Mouse (Mus musculus) heart, embryonic 11.5 days (tissue): ENCODE measurements around the gene Tmem79. TPM values are rescaled to one million over a fixed set of nuclear protein-coding genes. Genes with fewer than 3 reads are reported as not detected.

Source experiments
- ATAC-seq: fragments of 200-750 bp; cut with Nextera tagmentation; replicated peaks from 2 replicates; pipeline ENCODE4 v1.8.0; 2017; ENCODE audit warnings: moderate library complexity; ENCODE audit not compliant: insufficient number of reproducible peaks, low FRiP score, low TSS enrichment
- H3K27ac ChIP-seq: fragments of 300-500 bp; sonication (generic); 2 replicates; pipeline ENCODE4 v1.5.1; 2014; ENCODE audit warnings: mild to moderate bottlenecking, low read depth, low read length
- H3K27me3 ChIP-seq: fragments of 300-500 bp; sonication (generic); 2 replicates; pipeline ENCODE4 v1.6.1; 2014; ENCODE audit warnings: mild to moderate bottlenecking, low read length, mixed read lengths; ENCODE audit not compliant: control insufficient read depth, insufficient read depth
- H3K36me3 ChIP-seq: fragments of 300-500 bp; sonication (generic); 2 replicates; pipeline ENCODE4 v1.6.1; 2014; ENCODE audit warnings: mild to moderate bottlenecking, low read length, moderate library complexity, mixed read lengths; ENCODE audit not compliant: control insufficient read depth, insufficient read depth
- H3K4me1 ChIP-seq: fragments of 300-500 bp; sonication (generic); 2 replicates; pipeline ENCODE4 v1.6.1; 2014; ENCODE audit warnings: low read length; ENCODE audit not compliant: control insufficient read depth, insufficient read depth
- H3K4me2 ChIP-seq: fragments of 300-500 bp; sonication (generic); 2 replicates; pipeline ENCODE4 v1.6.1; 2014; ENCODE audit warnings: mild to moderate bottlenecking, moderate library complexity
- H3K4me3 ChIP-seq: fragments of 300-500 bp; sonication (generic); 2 replicates; pipeline ENCODE4 v1.5.1; 2014; ENCODE audit warnings: low read depth, low read length
- H3K9ac ChIP-seq: fragments of 300-500 bp; sonication (generic); 2 replicates; pipeline ENCODE4 v1.6.1; 2014; ENCODE audit warnings: mild to moderate bottlenecking, low read depth, low read length, moderate library complexity
- H3K9me3 ChIP-seq: fragments of 300-500 bp; sonication (generic); replicated peaks from 2 replicates; pipeline ENCODE4 v1.6.1; 2016; ENCODE audit warnings: low read length; ENCODE audit not compliant: control insufficient read depth
- WGBS: fragments of 180-500 bp; shearing (Covaris S2); extraction: QIAGEN DNeasy Blood & Tissue Kit; methylation state at CpG from one replicate; pipeline ENCODE4 v1.1.7; 2014; ENCODE audit not compliant: insufficient replicate concordance; 5-methylcytosine and 5-hydroxymethylcytosine counted together
- polyA plus RNA-seq: library from polyadenylated mRNA; unstranded; fragments of >200 nt; fragmentation: Nextera tagmentation; extraction: Ambion mirVana; gene quantifications from 2 replicates; pipeline ENCODE4 v1.2.1, GENCODE M21; 2014

Tmem79 gene
- polyA plus RNA-seq, 1 experiment from 2014 or later: 1.3 TPM

DNA sequence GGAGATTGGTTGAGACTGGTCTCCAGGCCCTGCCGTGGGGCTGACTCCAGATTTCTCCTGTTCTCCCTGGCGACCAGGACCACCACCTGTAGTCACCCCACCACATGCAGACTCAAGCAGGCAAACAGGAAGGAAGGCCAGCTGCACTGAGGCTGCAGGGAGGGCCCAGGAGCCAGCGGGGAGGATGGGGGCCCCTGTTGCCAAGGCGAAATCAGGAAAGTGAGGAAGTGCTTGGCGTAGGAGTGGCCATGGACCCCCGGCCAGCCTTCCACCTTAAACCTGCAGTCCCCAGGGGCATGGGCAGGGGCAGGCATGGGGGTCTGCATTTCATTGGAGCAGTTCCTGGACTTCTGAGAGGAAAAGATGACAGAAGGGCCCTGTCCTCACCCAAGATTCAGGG is 25.1 kb upstream of the Tmem79 start:
- ATAC-seq: no peak
- Histone ChIP-seq H3K4me2 (no peak overlapping the region), H3K27ac (no peak overlapping the region), H3K9ac (no peak overlapping the region; the same call in 1 of the 2 replicates), H3K36me3 (peaks cover 45% of the 10 kb centered on the region), H3K27me3 (peaks cover 15% of the 10 kb centered on the region), H3K4me3 (no peak overlapping the region), H3K9me3 (no peaks in the 10 kb centered on the region), H3K4me1 (peaks cover 22% of the 10 kb centered on the region)
- 71% methylated on average over 6 of the region's 6 CpGs for WGBS

DNA sequence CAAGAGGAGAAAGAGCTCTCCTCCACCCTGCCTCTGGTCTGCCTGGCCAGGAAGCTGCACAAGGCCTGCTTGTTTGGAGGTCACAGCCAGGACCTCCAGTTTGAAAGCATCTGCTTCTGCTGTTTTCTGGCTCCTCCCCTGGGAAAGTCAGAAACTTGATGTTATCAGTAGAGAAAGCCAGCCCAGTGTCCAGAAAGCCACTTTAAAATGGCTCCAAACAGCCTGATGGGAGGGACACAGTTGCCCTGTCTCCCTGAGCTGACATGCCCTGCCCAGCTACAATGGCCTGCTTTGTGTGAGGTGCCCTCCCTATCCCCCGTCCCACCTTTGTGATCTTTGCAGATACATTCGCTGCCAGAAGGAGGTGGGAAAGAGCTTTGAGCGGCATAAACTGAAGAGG is 24.0 kb upstream of the Tmem79 start:
- peaks cover 22% of the 10 kb centered on the region for H3K4me1 ChIP-seq

DNA sequence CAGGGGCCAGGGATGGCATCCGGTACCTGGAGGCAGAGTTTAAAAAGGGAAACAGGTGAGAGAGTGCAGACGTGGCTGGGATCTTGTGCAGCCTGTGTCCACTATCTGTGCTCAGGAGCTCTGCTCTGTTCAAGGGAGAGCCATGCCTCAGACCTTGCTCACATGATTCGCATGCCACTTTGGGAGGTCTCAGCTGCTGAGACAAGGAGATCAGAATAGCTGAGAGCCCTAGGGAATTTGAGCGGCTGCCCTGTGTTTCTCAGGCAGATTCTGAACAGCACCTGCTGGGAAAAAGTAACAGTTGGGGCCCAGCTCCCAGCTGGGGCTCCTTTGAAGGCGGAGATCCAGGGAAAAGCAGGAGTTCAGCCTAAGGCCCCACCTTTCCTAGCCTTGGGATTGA is 23.6 kb upstream of the Tmem79 start:
- WGBS: 53% methylated on average over 5 of the region's 5 CpGs
- Histone ChIP-seq H3K4me1 (peaks cover 18% of the 10 kb centered on the region), H3K4me2 (no peak overlapping the region), H3K9ac (no peak overlapping the region), H3K9me3 (no peaks in the 10 kb centered on the region), H3K4me3 (no peak overlapping the region), H3K27me3 (no peaks in the 10 kb centered on the region; the same call in 1 of the 2 replicates), H3K27ac (peak overlapping the region; percentile 70), H3K36me3 (peaks cover 58% of the 10 kb centered on the region)
- ATAC-seq: no peak

More for the DNA sequence above, 24.0 kb upstream of the Tmem79 start:
- H3K4me3 ChIP-seq: no peak overlapping the region
- ATAC-seq: no peak
- H3K9me3 ChIP-seq: no peaks in the 10 kb centered on the region
- 72% methylated on average over 3 of the region's 3 CpGs for whole genome bisulfite sequencing
- H3K9ac ChIP-seq: 0 out of 2 replicates have a peak overlapping the region, but pooled peaks have one; percentile 22
- H3K36me3 ChIP-seq: peaks cover 55% of the 10 kb centered on the region
- peak overlapping the region; percentile 70 for H3K27ac ChIP-seq
- H3K4me2 ChIP-seq: no peak overlapping the region
- peaks cover 4% of the 10 kb centered on the region; the same call in 1 of the 2 replicates for H3K27me3 ChIP-seq

DNA sequence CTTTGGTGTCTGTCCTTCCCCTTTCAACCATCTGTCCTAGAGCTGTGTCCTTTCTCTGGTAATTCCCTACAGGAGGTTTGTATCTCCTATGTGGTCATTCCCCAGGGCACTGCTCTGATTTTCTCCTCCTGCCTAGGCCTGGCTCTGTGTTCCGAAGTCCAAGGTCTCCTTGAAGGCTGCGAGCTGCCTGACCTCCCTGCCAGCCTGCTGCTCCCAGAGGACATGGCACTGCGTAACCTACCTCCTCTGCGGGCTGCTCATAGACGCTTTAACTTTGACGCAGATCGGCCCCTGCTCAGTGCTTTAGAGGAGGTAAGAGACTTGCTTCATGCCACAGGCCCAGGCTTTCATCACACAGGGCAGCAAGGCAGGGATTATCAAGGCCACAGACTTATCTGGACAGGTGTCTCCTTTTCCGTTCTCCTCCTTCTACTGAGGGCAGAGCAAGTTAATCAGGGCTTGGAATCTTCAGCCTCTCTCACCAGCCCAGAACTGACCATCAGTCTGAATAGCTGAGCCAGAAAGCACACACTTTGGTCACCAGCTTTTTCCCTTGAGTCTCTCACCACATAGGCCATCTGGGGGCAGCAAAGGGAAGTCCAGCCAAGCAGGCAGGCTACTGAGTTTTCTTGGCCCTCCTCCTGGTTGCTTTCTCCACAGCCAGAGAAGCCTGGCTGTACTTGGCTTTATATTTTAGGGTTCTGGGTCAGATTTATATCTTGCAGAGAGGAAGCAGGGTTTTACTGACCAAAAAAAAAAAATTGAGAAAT is 18.6 kb upstream of the Tmem79 start:
- H3K4me3 ChIP-seq: no peak overlapping the region
- H3K27ac ChIP-seq: no peak overlapping the region
- H3K9ac ChIP-seq: no peak overlapping the region
- no peaks in the 10 kb centered on the region for H3K27me3 ChIP-seq
- no peak for ATAC-seq
- peaks cover 3% of the 10 kb centered on the region; the same call in 1 of the 2 replicates for H3K4me1 ChIP-seq
- no peaks in the 10 kb centered on the region for H3K9me3 ChIP-seq
- H3K4me2 ChIP-seq: no peak overlapping the region
- H3K36me3 ChIP-seq: peaks cover 78% of the 10 kb centered on the region
- 91% methylated on average over 8 of the region's 8 CpGs for WGBS

DNA sequence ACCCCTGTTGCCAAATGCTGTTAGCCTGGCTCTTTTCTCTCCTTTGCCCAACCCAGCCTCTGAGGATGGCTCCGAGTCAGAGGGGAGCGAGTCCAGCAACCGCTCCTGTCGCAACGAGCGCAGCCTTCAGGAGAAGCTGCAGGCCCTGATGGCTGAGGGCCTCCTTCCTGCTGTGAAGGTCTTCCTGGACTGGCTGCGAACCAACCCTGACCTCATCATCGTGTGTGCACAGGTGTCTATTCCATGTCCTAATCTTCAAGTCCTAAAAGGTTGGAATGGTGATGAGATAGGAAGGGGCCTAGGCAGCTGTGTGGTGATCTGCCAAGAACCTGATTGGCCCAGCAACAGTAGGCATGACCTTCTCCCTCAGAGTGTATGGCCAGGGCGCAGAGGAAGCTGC is 17.0 kb upstream of the Tmem79 start:
- Histone ChIP-seq H3K27ac (no peak overlapping the region), H3K4me2 (no peak overlapping the region), H3K9me3 (no peaks in the 10 kb centered on the region), H3K27me3 (no peaks in the 10 kb centered on the region), H3K4me1 (no peaks in the 10 kb centered on the region), H3K4me3 (no peak overlapping the region), H3K36me3 (peaks cover 74% of the 10 kb centered on the region), H3K9ac (no peak overlapping the region)
- no peak for ATAC-seq
- WGBS: 90% methylated on average over 9 of the region's 9 CpGs

DNA sequence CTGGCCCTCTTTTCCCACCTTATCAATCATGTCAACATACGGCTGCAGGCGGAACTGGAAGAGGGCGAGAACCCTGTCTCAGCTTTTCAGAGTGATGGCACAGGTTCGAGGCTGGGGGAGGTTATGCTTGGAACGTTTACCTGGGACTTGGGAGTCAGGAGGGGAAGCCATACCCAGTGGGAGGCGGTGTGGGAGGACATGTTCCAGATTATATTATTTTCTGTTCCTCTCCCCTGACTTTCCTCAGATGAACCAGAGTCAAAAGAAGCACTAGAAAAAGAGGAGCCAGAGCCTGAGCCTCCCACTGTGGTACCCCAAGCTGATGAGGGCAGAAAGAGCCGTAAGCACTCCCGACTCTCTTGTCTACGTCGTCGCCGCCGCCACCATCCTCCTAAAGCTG is 14.8 kb upstream of the Tmem79 start:
- Histone ChIP-seq H3K4me3 (no peak overlapping the region), H3K9ac (no peak overlapping the region), H3K27ac (no peak overlapping the region), H3K4me2 (no peak overlapping the region), H3K9me3 (no peaks in the 10 kb centered on the region), H3K36me3 (peaks cover 76% of the 10 kb centered on the region), H3K4me1 (no peaks in the 10 kb centered on the region), H3K27me3 (no peaks in the 10 kb centered on the region)
- WGBS: 75% methylated on average over 13 of the region's 13 CpGs
- ATAC-seq: no peak

DNA sequence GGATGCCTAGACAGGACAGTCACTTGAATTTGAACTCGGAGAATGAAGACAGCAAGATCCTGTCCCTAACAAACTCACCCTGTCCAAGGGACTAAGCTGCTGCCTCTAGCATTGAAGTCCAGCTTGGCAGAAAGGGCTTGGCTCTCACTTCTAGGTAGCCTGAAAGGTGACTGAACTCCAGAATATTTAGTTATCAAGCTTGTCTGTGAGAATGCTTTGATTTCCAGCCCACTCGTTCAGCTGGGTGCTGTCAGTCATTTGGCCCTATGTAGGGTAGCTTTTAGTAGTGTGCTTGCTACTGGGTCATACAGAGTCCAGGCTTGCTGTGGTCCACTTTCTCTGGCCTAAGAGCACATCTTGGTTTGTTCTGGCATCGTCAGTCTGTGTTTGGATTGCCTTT is 3.1 kb upstream of the Tmem79 start:
- Histone ChIP-seq H3K4me1 (peaks cover 14% of the 10 kb centered on the region), H3K4me2 (peak overlapping the region; percentile 63; the same call in 1 of the 2 replicates), H3K9ac (no peak overlapping the region), H3K9me3 (no peaks in the 10 kb centered on the region), H3K27me3 (no peaks in the 10 kb centered on the region), H3K36me3 (peaks cover 24% of the 10 kb centered on the region), H3K27ac (no peak overlapping the region; the same call in 1 of the 2 replicates), H3K4me3 (no peak overlapping the region)
- 68% methylated on average over 3 of the region's 3 CpGs for WGBS
- no peak for ATAC-seq

DNA sequence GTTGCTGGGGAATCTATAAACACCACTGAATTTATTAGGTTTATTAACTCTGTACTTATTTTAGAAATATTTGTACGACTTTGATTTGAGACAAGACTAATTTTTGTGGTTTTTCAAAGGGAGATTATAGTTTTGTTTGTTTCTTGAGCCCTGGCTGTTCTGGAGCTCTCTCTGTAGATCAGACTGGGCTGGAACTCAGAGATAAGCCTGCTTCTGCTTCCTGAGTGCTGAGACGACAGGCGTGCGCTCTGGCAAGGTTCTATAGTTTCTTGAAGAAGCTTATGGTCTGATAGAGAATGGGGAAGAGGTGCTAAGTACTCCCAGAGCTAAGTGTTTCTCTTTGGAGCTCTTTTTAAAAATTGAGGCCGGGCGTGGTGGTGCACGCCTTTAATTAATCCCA is 2.4 kb upstream of the Tmem79 start:
- Histone ChIP-seq H3K4me3 (no peak overlapping the region), H3K27ac (no peak overlapping the region; the same call in 1 of the 2 replicates), H3K9me3 (no peaks in the 10 kb centered on the region), H3K36me3 (peaks cover 18% of the 10 kb centered on the region), H3K9ac (no peak overlapping the region), H3K27me3 (no peaks in the 10 kb centered on the region), H3K4me1 (peaks cover 14% of the 10 kb centered on the region), H3K4me2 (peak overlapping the region; percentile 63; the same call in 1 of the 2 replicates)
- WGBS: 71% methylated on average over 7 of the region's 7 CpGs
- no peak for ATAC-seq
